Mouse (Mus musculus): ENCODE data around the gene Tubb4b.

GRCm38 (mm10) chr2:25175690-25176078 lies 48.8 kb downstream of the Tubb4b start:
- TF ChIP-seq ZKSCAN1 (IDR thresholded peaks at IDR 0.05; ENCODE audit: low read depth, low read length) (no peak), GATA1 (IDR thresholded peaks at IDR 0.05; ENCODE audit: low read depth, low read length) (no peak), CTCF (IDR thresholded peaks at IDR 0.05 in 2 of 3, conservative IDR thresholded peaks at IDR 0.05 in 1 of 3; ENCODE audit: control insufficient read depth in 1 of 3, insufficient read depth in 1 of 3, low read depth in 2 of 3, low read length in 3 of 3, poor library complexity in 1 of 3, severe bottlenecking in 1 of 3) (no peak), EP300 (IDR thresholded peaks at IDR 0.05; ENCODE audit: low read depth in 1 of 2, low read length in 2 of 2) (no peak), TBP (IDR thresholded peaks at IDR 0.05; ENCODE audit: low read depth, low read length) (no peak), CHD1 (IDR thresholded peaks at IDR 0.05; ENCODE audit: low read depth, low read length) (no peak), POLR2A (IDR thresholded peaks at IDR 0.05; ENCODE audit: control insufficient read depth in 1 of 2, insufficient read depth in 1 of 2, low read depth in 1 of 2, low read length in 2 of 2, poor library complexity in 1 of 2) (no peak), TCF12 (IDR thresholded peaks at IDR 0.05; ENCODE audit: low read depth, low read length) (no peak), POLR2AphosphoS2 (IDR thresholded peaks at IDR 0.05; ENCODE audit: low read length) (no peak), NELFE (IDR thresholded peaks at IDR 0.05; ENCODE audit: low read depth, low read length) (no peak)
